Mouse (Mus musculus) erythroblast, embryonic 14.5 days (primary cell): ENCODE measurements around the gene Pum3.

Source experiments
- GATA1 ChIP-seq: IDR thresholded peaks from 2 replicates; pipeline ENCODE4 v1.6.1; 2012; ENCODE audit warnings: low read length, inconsistent platforms, mixed read lengths
- TAL1 ChIP-seq: IDR thresholded peaks from 3 replicates; pipeline ENCODE4 v1.6.1; 2012; ENCODE audit warnings: low read length, inconsistent platforms, mixed read lengths

- TF ChIP-seq TAL1 = no peak
- no peak for TF ChIP-seq GATA1
Observed at GRCm38 (mm10) chr19:27411340-27411739, 18.3 kb downstream of the Pum3 start.
